Mouse (Mus musculus): ENCODE measurements at regions not wholly inside any gene's neighbourhood (a gene's known extent, or its start where the extent isn't known, plus 50 kb on each side); places are given as distances from the start of the nearest gene placed in this dataset.

DNA sequence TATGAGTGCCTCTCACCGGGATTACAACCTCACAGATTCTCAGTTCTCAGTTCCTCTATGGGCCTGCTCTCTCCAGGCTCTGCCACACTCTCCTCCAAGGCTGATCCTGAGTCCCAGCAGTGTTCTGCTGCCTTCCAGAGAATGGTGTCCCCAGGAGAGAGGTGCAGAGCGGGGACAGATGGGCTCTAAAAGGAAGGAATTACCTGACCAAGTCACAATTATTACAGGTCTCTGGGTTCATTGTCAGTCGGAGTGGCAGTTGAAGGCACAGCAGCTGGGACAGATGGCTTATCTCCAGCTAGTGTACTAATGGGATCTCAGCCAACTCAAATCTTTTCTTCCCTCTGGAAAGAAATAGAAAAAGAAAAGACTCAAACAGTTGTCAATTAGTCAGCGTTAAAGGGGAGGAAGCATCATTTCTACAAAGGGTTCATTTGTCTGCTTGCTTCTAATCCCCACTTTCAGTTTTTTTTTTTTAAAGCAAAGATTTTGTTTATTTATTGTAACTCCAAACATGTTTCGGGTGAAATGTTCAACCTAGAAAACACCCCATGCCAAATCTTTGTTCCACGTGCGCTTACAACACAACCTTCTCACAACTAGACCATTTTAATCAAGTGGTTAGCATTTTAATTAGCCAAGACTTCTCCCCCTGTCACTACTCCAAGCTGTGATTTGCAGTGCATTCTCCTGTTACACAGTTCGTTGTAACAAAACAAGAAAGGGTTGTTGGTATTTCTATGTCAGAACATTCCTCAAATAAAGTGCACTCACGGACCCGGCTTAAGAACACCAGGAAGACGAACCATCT, 304.3 kb upstream of the Sox11 start:
- no peak for ATAC-seq (replicated peaks; ENCODE audit: poor library complexity)

DNA sequence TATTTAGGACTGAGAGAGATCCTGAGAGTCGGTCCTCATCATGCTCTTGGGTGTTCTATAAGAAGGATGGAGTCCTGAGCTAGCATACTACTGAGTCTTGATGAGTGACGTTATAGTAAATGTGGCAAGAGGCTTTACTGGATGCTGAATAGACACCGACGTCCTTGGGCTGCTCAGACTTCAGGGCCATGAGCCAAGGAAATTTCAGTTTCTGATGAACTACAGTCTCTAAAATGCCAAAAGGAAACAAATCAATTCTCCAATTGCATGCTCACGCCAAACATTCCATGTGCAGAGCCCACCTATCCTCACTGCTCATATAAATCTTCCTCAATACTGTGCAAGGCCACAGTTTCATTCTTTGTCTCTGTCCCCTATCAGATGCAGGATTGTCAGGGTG, 277.2 kb upstream of the Sox11 start:
- ATAC-seq (replicated peaks; ENCODE audit: poor library complexity) = no peak

DNA sequence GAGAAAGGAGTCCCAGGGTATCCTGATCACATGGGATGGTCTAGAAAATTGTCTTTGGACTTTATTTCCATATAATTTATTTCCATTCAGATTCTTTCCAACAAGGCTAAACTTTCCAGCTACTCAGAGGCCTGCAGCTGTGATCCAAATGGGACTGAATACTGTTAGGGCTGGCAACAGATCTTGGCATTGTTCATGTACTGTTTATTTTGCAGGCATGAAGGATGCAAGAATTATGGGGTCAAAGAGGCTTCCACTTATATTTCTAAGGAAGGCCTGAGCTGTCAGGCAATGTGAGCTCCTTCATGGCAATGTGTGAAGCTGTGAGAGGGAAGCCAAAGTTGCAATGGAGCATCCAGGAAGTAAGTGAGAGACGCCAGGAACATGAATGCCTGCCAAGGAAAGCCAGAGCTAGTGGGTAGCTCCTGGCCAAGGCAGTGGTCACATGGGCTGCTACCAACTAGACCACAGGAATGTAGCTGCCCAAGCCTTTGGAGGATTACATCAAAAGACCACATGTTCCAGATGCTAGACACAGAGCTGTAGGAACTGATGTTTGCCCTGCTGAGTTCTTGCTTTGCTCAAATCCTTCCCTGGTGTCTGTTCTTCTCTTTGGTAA, 261.8 kb upstream of the Sox11 start:
- no peak for ATAC-seq (replicated peaks; ENCODE audit: poor library complexity)

DNA sequence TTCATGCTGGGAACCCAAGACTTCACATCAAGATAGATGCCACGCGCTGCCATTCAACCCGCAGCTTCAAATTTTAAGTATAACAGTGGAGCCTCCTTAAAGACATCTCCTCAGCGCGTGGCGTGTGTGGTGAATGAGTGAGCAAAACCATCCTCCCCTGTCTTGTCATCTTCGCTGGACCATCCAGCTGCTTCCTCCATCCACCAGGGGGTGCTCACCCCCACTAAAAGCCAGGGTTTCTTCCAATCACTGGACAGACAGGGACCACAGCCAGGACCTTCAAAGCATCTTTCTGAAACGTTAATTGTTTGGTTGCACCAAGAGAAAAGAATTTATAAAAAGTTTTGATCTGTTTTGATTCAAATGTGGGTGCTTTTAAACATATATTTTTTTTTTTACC, 256.8 kb upstream of the Sox11 start:
- ATAC-seq (replicated peaks; ENCODE audit: poor library complexity) = peak; percentile 60; the same call in 1 of the 2 replicates

DNA sequence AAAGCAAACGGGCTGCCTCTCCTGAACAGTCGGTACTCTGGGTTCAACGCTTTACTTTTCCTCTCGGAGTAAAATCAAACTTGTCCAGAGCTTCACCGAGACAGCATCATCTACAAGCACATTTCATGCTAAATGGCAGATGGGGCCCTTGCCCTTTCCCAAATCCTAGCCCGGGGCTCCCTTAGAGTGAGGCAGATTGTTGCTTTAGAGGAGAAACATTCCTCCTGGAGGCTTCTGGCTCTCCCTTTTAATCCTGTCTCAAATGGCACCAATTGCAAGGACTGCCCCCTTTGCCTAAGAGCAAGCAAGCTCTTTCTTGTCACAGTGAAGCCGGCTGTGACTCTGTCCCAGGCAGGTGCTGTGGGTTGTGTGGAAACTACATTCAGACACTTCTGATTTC, 255.5 kb upstream of the Sox11 start:
- no peak for ATAC-seq (replicated peaks; ENCODE audit: poor library complexity)

DNA sequence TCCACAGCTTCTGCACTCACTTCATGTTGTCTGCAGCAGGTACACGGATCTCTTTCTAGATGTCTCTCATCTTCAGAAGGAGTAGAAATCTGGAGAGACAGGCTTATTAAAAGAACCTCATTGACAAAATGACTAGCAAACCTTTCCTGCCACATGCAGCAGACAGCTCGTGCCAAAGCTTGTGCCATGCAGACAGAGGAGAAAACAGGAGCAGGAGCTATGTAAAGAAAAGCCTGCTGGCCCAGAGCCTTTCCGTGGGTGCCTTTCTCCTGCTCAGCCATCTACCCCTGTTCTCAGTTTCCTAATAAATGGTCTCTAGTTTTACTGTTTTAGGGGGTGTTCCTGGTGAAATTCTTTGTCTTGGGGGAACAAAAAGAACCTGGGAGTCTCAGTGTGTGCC, 254.9 kb upstream of the Sox11 start:
- no peak for ATAC-seq (replicated peaks; ENCODE audit: poor library complexity)

DNA sequence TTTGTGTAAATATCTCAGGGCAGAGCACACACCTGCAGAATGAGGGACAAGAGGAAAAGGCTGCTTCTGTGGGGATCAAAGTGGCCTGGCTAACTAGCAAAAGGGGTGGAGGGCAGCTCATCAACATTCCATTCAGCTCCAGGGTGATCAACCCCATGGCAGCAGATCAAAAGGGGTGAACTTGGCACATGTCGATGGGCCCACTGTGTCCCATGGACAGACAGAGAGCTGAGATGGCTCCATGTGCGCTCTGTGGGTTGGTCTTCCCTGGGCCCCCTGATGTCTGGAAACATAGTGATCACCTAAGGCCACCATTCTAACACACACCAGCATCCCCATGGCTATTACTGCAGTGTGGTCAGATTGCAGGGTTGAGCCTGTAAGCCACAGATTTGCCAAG, 253.2 kb upstream of the Sox11 start:
- ATAC-seq (replicated peaks; ENCODE audit: poor library complexity) = no peak

DNA sequence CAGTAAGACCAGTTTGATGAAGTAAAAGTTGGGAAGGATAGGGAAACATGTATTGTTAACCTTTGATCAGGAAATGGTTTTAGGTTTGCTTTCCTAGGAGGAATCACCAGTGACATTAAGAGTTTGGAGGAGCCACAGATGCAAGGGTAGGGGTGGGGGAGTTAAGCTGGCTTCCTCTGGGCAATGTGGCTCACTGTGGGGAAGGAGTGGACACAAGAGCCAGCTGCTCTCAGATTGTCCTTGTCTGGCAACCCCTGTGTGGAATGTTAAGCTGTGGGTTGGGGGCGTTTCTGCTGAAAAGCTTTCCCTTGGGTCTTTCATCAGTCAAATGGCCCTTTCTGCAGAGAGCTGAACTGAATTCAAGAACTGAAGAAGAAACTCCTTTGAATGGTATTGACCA, 251.1 kb upstream of the Sox11 start:
- ATAC-seq (replicated peaks; ENCODE audit: poor library complexity) = no peak

DNA sequence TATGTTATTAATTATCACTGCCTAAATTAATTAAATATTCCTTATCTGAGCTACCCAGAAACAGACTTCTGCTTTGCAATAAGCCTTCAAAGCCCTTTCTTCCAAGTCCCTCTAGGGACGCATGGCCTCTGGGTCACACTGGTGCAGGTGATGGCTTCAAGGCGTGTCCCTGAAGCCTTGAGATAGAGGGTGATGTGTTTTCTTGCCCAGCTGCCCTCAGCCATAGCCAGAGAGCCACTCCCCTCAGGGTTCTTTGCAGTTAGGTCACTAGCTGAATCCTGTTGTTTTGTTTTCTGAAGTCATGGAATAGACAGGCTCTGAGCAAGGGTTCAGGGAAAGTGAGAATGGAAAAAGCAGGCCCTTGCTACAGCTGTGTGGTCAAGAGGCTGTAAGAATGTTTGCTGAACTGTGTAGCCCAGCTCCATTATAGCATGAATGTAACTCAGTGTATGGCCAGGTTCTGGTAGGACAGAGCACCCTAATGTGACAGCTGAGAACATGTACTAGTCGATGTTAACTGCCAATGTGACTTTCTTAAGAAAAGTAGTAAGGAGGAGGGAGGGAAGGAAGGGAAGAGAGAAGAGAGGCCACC, 233.8 kb upstream of the Sox11 start:
- ATAC-seq (replicated peaks; ENCODE audit: poor library complexity) = no peak

DNA sequence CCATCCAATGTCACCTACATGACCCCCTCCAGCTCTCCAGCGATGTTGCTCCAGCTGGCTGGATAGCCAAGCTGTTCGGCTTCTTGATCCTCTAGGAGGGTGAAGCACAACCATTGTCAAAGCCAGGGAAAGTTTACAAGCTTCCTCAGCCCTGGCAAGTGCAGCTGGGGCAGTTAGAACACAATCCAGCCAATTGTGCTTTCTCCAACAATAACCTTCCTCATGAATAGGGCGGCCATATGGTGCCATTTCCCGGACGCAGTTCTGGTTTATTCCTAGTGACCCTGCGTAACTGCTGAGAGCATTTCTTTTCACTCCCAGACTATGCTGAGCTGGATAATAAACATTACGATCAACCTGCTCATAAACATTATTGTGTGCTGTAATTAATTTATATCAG, 233.3 kb upstream of the Sox11 start:
- no peak for ATAC-seq (replicated peaks; ENCODE audit: poor library complexity)

DNA sequence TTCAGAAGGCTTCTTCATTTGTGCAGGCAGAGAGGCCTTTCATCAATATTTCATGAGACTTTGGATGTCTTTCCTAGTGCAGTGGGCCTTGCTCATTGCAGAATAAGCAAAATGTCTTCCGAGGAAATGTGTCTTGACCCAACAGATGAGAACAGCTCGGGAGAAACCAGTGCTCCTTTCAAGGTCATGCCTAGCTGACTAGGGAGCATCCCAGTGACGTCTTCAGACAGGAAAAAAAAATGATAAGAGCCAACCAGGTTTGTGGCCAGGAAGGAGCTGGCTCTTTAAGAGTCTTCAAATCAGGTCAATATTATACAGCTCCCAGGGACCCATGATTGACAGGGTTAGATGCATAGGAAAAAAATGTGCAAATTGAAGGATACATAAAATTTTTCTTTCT, 224.9 kb upstream of the Sox11 start:
- ATAC-seq (replicated peaks; ENCODE audit: poor library complexity) = no peak

DNA sequence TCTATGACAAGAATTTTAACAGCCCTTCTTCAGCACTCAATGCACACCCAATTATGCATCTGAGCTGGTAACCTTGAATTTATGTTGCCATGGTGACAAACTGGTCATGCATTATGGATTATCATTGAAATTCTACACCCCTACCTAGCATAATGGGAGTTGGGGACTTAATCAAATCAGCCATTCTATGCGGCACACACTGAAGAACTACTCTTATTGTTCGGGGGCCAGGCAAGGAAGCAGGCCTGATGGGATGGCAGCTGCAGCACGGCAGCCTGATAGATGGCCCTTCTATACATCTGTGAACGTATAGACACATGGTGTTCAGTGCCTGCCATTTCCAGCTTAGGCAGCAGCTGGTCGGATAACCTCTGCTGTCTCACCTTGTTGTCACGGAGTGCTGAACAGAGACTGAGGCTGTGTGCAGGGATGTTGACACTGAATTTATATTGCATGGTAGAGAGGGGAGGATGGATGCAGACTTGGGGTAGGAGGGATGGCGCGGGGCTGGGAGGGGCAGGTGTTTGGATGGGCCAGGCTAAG, 223.7 kb upstream of the Sox11 start:
- no peak for ATAC-seq (replicated peaks; ENCODE audit: poor library complexity)

DNA sequence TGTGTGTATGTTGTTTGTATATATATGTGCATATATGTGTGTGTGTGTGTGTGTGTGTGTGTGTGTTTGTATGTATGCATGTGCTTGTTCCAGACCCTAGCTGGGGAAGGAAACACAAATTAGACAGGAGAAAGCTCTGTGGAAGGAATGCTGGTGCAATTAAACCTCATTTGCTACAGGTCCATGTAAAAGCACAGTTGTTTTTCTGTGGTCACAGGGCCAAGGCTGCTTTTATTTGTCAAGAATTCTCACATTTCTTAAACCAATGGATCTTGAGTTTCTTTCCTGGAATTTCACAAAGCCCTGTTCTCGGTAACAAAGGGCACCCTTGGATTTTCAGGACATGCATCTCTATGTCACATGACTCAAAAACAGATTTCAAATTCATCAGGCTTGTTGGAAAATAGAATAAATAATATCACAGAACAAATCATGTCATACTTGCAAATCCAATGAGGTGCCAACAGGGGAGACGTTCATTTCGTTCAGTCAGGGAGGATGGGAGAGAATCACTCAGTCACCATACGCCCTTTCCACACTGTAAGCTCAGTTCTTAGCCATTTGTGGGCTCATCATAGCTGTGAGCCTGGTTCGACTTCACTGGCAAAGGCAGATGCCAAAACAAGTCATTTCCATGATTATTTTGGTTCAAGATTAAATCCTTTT, 222.4 kb upstream of the Sox11 start:
- ATAC-seq (replicated peaks; ENCODE audit: poor library complexity) = no peak

DNA sequence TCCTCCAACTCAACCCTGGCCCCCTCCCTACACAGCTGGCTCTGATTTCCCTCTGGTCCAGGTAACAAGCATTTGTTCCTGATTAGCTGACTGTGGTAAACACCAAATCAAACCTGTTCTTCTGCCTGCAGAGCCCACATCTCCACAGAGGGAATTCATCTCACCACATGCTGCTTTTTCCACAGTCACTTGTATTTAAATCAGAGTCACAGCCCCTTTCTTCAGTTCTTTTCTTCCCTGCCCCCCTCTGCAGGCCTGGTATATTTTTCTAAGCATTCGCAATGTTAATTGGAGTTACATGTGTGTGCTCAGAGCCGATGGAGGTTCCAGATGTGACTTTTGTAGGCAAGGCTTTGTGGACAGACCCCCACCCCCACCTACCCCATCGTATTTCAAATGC, 221.5 kb upstream of the Sox11 start:
- ATAC-seq (replicated peaks; ENCODE audit: poor library complexity) = no peak

DNA sequence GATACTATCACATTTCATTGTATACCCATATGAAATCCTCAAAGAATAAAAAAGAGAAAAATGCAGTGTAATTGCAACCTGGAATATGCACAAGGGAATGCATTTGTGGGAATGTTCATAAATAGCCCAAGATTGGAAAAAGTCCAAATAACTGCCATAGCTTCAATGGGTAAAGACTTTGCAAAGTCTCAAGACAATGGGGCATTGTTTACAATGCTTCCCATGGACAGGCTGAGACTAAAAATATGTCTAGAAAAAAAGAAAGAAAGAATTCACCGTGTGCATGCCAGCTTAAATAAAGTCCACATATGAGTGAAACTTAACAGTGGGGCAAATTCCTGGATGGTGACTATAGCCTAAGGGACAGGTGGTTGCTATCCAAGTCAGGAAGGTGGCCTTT, 210.4 kb upstream of the Sox11 start:
- ATAC-seq (replicated peaks; ENCODE audit: poor library complexity) = no peak

DNA sequence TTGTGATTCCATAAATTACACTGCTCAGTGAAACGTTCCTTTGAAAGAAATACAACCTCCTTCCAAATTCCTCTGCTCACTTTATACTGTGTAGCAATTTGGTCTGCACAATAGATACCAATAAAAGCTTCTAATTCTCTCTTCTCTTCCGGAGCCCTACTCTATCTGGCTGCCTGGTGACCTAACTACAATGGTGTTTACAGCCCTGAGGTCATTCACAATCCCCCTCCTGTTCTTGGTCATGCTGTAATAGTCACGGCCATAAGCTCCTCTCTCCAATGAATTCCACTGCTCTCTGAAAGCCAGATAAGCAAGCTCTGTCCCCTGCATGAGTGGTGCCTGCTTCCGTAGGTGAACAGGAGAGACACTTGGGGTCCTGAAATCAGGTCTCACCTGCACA, 195.8 kb upstream of the Sox11 start:
- no peak for ATAC-seq (replicated peaks; ENCODE audit: poor library complexity)

DNA sequence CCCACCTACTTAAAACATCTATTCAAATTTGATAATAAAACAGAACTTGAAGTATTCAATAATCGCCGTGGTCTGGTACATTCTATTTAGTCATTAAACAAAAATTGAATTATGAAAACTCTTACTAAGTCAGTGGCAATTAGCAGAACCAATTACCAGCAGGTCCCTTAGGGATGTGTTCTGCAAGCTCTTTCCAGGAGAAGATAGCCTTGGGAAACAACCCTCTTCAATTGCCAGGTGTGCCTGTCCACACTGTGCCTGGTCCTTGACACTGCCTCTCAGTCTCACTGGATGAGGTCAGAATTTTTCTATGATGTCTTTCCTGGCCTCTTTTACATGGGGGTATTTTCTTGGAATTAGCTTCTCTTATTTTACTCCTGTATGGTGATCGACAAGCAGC, 195.1 kb upstream of the Sox11 start:
- no peak for ATAC-seq (replicated peaks; ENCODE audit: poor library complexity)

DNA sequence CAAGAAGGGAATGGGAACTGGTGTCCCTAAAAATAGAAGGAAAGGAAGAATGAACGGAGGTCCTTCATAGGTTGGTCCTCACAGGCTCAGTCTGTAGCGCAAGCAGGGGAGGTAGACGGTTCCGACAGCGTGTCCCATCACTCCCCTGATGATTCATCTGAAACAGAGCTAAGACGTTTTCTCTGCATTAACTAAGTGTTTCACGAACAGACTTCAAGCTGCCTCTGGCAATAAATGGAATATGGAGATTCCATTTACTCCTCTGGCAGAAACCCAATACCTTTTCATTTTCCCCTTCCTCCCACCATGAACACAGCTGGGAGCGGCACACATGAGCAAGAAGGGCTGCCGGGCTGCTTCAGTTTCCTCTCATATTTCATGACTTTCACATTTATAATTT, 194.6 kb upstream of the Sox11 start:
- ATAC-seq (replicated peaks; ENCODE audit: poor library complexity) = no peak

DNA sequence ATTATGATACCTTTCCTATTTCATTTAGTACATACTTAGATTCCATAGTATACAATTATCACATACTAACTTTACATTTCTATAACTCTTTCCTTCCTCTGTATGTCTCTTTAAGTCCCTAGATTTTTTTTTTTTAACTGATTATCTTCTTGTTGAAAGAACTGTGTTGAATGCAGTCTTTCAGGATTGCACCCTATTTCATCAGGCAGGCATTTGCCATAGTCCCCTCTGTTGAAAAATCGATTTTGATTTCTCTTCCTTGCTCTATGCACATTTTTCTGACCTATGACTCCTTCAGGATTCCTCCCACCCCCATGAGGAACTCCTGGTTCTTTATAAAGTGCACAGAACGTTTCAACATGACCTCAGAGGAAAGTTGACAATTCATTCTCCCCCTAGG, 183.2 kb upstream of the Sox11 start:
- ATAC-seq (replicated peaks; ENCODE audit: poor library complexity) = no peak

DNA sequence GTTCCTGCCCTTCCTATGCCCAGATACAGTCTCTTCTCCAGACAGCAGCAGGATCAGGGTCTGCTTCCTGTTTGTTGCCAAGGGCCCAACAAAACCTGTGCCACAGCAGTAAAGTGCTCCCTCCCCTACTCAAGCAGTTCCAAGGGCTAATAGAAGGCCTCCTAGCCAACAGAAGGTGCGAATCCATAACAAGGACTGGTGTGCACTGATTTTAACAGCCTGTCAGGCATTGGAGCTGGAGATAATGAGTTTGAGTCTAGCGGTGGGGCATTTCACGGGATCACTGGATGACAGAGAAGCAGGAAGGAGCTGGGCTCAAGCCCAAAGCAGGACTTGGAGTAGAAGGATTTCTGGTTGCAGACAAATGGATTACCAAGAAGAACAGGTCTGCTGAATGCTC, 170.9 kb upstream of the Sox11 start:
- ATAC-seq (replicated peaks; ENCODE audit: poor library complexity) = no peak

DNA sequence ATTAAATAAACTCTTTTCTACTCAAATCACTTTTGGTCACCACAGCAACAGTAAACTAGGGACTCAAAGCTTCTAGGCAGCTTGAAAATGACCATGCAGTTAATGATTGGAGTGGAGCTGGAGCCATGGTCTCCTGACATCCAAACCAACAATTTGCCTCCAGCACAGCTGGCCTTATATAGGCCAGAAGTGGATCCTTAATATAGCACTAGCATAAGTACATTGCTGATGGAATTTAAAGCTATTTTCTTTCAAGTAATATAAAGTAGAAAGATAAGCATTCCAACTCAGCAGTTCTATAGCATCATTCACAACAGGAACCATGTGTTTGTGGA, 165.8 kb upstream of the Sox11 start:
- no peak for ATAC-seq (replicated peaks; ENCODE audit: poor library complexity)

All from megakaryocyte progenitor cell, adult 5-6 weeks (primary cell).